Mouse (Mus musculus) heart, postnatal 0 days (tissue): ENCODE data around the gene Slc9b2. TPM values are rescaled to one million over a fixed set of nuclear protein-coding genes. Genes with fewer than 3 reads are reported as not detected.
A peak's percentile ranks its signal among the peaks of the same experiment; 100 is the strongest.

Experiments used
- ATAC-seq: fragments of 200-750 bp; cut with Nextera tagmentation; 2 replicates; pipeline ENCODE4 v1.8.0; 2017; ENCODE audit warnings: low read depth, moderate number of reproducible peaks, moderate library complexity; ENCODE audit not compliant: insufficient read depth
- DNase-seq: peaks from one replicate; pipeline ENCODE4 v3.0.0-alpha.2; 2016; ENCODE audit warnings: low spot score
- H3K27ac ChIP-seq: fragments of 300-500 bp; sonication (generic); 2 replicates; pipeline ENCODE4 v1.5.1; 2014; ENCODE audit warnings: low read depth, mild to moderate bottlenecking
- H3K27me3 ChIP-seq: fragments of 300-500 bp; sonication (generic); 2 replicates; pipeline ENCODE4 v1.6.1; 2014; ENCODE audit warnings: low read length, mixed read lengths; ENCODE audit not compliant: control insufficient read depth, insufficient read depth
- H3K36me3 ChIP-seq: fragments of 300-500 bp; sonication (generic); replicated peaks from 2 replicates; pipeline ENCODE4 v1.6.1; 2014; ENCODE audit warnings: low read length, mixed read lengths; ENCODE audit not compliant: control insufficient read depth, insufficient read depth
- H3K4me1 ChIP-seq: fragments of 300-500 bp; sonication (generic); 2 replicates; pipeline ENCODE4 v1.6.1; 2014; ENCODE audit warnings: antibody characterized with exemption; ENCODE audit not compliant: control insufficient read depth, insufficient read depth
- H3K4me2 ChIP-seq: fragments of 300-500 bp; sonication (generic); 2 replicates; pipeline ENCODE4 v1.6.1; 2014; ENCODE audit warnings: low read depth, mild to moderate bottlenecking, low read length, moderate library complexity
- H3K4me3 ChIP-seq: fragments of 300-500 bp; sonication (generic); 2 replicates; pipeline ENCODE4 v1.5.1; 2014; ENCODE audit warnings: low read depth, low read length
- H3K9ac ChIP-seq: fragments of 300-500 bp; sonication (generic); replicated peaks from 2 replicates; pipeline ENCODE4 v1.6.1; 2014; ENCODE audit warnings: low read depth, low read length, mixed read lengths
- H3K9me3 ChIP-seq: fragments of 300-500 bp; sonication (generic); replicated peaks from 2 replicates; pipeline ENCODE4 v1.6.1; 2016; ENCODE audit warnings: low read length; ENCODE audit not compliant: control insufficient read depth
- CTCF ChIP-seq: IDR thresholded peaks from 2 replicates; pipeline ENCODE4 v1.5.1; 2016; ENCODE audit warnings: antibody characterized with exemption, control low read depth, low read depth
- EP300 ChIP-seq: IDR thresholded peaks from 2 replicates; pipeline ENCODE4 v1.6.1; 2016; ENCODE audit warnings: antibody characterized with exemption, low read depth
- WGBS: fragments of 180-500 bp; shearing (Covaris S2); extraction: QIAGEN DNeasy Blood & Tissue Kit; methylation state at CpG from one replicate; pipeline ENCODE4 v1.1.7; 2014; 5-methylcytosine and 5-hydroxymethylcytosine counted together
- polyA plus RNA-seq: library from polyadenylated mRNA; unstranded; fragments of >200 nt; fragmentation: Nextera tagmentation; extraction: Ambion mirVana; gene quantifications from 2 replicates; pipeline ENCODE4 v1.2.1, GENCODE M21; 2015
- total RNA-seq: library from RNA; depleted of rRNA; stranded (reverse); fragments of >200 nt; gene quantifications from 2 replicates; pipeline ENCODE4 v1.2.3, GENCODE M21; 2014; ENCODE audit warnings: low replicate concordance; rRNA removed

Slc9b2 gene
- total RNA-seq (0.39 TPM in 1 of 2 replicates, not detected in the other), polyA plus RNA-seq (0.11 TPM in 2 replicates)

- Histone ChIP-seq H3K4me3 (peak within 1 kb of the TSS; percentile 42), H3K36me3 (no peaks in the 10 kb centered on the region), H3K9me3 (no peaks in the 10 kb centered on the region), H3K4me2 (peak within 1 kb of the TSS; percentile 71), H3K9ac (no peak within 1 kb of the TSS), H3K27ac (no peak within 1 kb of the TSS), H3K27me3 (peaks cover 4% of the 10 kb centered on the region; the same call in 1 of the 2 replicates), H3K4me1 (no peaks in the 10 kb centered on the region)
- DNase-seq (no peak), ATAC-seq (peak; percentile 67; the same call in 1 of the 2 replicates)
- WGBS: 11% methylated on average over 22 of the region's 28 CpGs
- TF ChIP-seq CTCF (0 out of 2 replicates have a peak, but pooled peaks have one; percentile 9), EP300 (no peak)
These were observed at the start of gene Slc9b2 for GRCm38 (mm10) chr3:135307411-135308259. Slc9b2 (plus strand) TSS chr3:135307700.

- no peak for DNase-seq
- Histone ChIP-seq H3K27me3 (no peaks in the 10 kb centered on the region), H3K4me2 (no peak overlapping the region), H3K4me3 (no peak overlapping the region), H3K36me3 (peaks cover 83% of the 10 kb centered on the region), H3K4me1 (no peaks in the 10 kb centered on the region), H3K9ac (no peak overlapping the region), H3K9me3 (no peaks in the 10 kb centered on the region), H3K27ac (no peak overlapping the region)
- no peak for ATAC-seq
- 91% methylated on average over 10 of the region's 10 CpGs for WGBS
- TF ChIP-seq EP300 (no peak), CTCF (no peak)
These were observed 48.6 kb upstream of the Slc9b2 start for GRCm38 (mm10) chr3:135258919-135259318.

GRCm38 (mm10) chr3:135260233-135260632, 47.3 kb upstream of the Slc9b2 start:
- DNase-seq: no peak
- H3K27ac ChIP-seq: no peak overlapping the region
- no peak for ATAC-seq
- TF ChIP-seq EP300: no peak
- TF ChIP-seq CTCF: no peak
- no peaks in the 10 kb centered on the region for H3K27me3 ChIP-seq
- no peak overlapping the region for H3K4me3 ChIP-seq
- no peaks in the 10 kb centered on the region for H3K4me1 ChIP-seq
- no peak overlapping the region for H3K9ac ChIP-seq
- no peak overlapping the region for H3K4me2 ChIP-seq
- H3K9me3 ChIP-seq: no peaks in the 10 kb centered on the region
- H3K36me3 ChIP-seq: peaks cover 90% of the 10 kb centered on the region
- WGBS: 90% methylated on average over 7 of the region's 7 CpGs

- Histone ChIP-seq H3K27ac (no peak overlapping the region), H3K9ac (no peak overlapping the region), H3K4me1 (no peaks in the 10 kb centered on the region), H3K36me3 (peaks cover 83% of the 10 kb centered on the region), H3K9me3 (no peaks in the 10 kb centered on the region), H3K27me3 (no peaks in the 10 kb centered on the region), H3K4me3 (no peak overlapping the region), H3K4me2 (no peak overlapping the region)
- DNase-seq (no peak), ATAC-seq (no peak)
- WGBS: 84% methylated on average over 5 of the region's 5 CpGs
- no peak for TF ChIP-seq CTCF
- TF ChIP-seq EP300: no peak
These were observed 38.9 kb upstream of the Slc9b2 start for GRCm38 (mm10) chr3:135268616-135269015.

- Histone ChIP-seq H3K4me3 (no peak overlapping the region), H3K4me2 (no peak overlapping the region), H3K9ac (no peak overlapping the region), H3K9me3 (no peaks in the 10 kb centered on the region), H3K27ac (no peak overlapping the region), H3K27me3 (no peaks in the 10 kb centered on the region), H3K4me1 (no peaks in the 10 kb centered on the region), H3K36me3 (peaks cover 77% of the 10 kb centered on the region)
- ATAC-seq (no peak), DNase-seq (no peak)
- no peak for TF ChIP-seq CTCF
- TF ChIP-seq EP300: no peak
- 85% methylated on average over 10 of the region's 10 CpGs for WGBS
These were observed 38.0 kb upstream of the Slc9b2 start for GRCm38 (mm10) chr3:135269391-135269990.
